ENCODE assay signal across 13 mouse cellular contexts in the genomic region with DNA sequence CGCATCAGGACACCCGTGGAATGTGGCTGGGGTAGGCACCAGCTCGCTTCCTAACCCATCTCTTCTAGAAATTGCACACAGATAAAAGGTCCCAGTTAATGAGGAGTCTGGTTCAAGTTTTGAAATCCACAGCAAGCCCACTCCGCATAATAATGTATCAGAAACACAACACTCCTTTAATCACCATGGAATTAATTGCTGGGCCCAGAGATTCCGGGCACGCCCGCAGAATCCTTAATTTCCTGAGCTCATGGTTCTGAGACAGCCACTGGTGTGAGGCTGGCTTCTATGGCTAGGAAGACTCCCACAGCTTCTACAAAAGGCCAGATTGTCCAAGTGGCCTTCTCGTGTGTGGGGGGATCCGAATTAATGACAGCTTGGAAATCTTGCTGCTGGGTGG. TPM values are rescaled to one million over a fixed set of nuclear protein-coding genes. Genes with fewer than 3 reads are reported as not detected.
DNase-seq lines count a peak whose midpoint lies in the region; ATAC-seq and TF ChIP-seq lines count a peak whose summit lies in the region.
"Had no signal": no experiment of that assay in that cellular context is flagged by ENCODE, and none has a peak within 500 bp of the region (broad histone marks: within the 10 kb centered on the region; RNA-seq: fewer than 3 reads in every experiment).

No protein-coding gene starts in this region.

- H3K4me2 ChIP-seq in forebrain, embryonic 15.5 days (replicated peaks): no peak overlapping the region
- no peak overlapping the region for H3K4me2 ChIP-seq in lung, postnatal 0 days (replicated peaks; ENCODE audit: low read depth, low read length)
- H3K4me2 ChIP-seq in liver, embryonic 12.5 days: no peak overlapping the region

- H3K9ac ChIP-seq in forebrain, embryonic 15.5 days (replicated peaks): no peak overlapping the region
- H3K9ac ChIP-seq in lung, postnatal 0 days (replicated peaks; ENCODE audit: low read depth): no peak overlapping the region
- no peak overlapping the region for H3K9ac ChIP-seq in liver, embryonic 12.5 days

- H3K36me3 ChIP-seq in forebrain, embryonic 15.5 days: no peaks in the 10 kb centered on the region
- H3K36me3 ChIP-seq in lung, postnatal 0 days (ENCODE audit: insufficient read depth, low read length): no peaks in the 10 kb centered on the region
- no peaks in the 10 kb centered on the region for H3K36me3 ChIP-seq in liver, embryonic 12.5 days

- intact Hi-C loops in left cerebral cortex, adult 2 months (cut with DNase I): no loop called here
- intact Hi-C loops in left cerebral cortex, postnatal 36 days (cut with DNase I): no loop called here

- H3K27ac ChIP-seq in left cerebral cortex, adult 2 months: no peak overlapping the region
- peak overlapping the region; percentile 92 for H3K27ac ChIP-seq in forebrain, embryonic 15.5 days (replicated peaks)
- H3K27ac ChIP-seq in lung, postnatal 0 days (ENCODE audit: low read length): no peak overlapping the region
- no peak overlapping the region for H3K27ac ChIP-seq in liver, embryonic 12.5 days
- H3K27ac ChIP-seq: heart, adult 2 months had no signal

- H3K9me3 ChIP-seq in forebrain, embryonic 15.5 days: no peaks in the 10 kb centered on the region
- H3K9me3 ChIP-seq in lung, postnatal 0 days (ENCODE audit: low read length): no peaks in the 10 kb centered on the region
- H3K9me3 ChIP-seq in liver, embryonic 12.5 days (replicated peaks): no peaks in the 10 kb centered on the region; the same call in 1 of the 2 replicates

- H3K4me3 ChIP-seq in left cerebral cortex, adult 2 months: no peak overlapping the region
- H3K4me3 ChIP-seq in forebrain, embryonic 15.5 days: no peak overlapping the region
- H3K4me3 ChIP-seq in lung, postnatal 0 days (ENCODE audit: low read depth, low read length): no peak overlapping the region
- H3K4me3 ChIP-seq in liver, embryonic 12.5 days: no peak overlapping the region
- H3K4me3 ChIP-seq: heart, adult 2 months had no signal

- no peak for TF ChIP-seq EP300 in lung, postnatal 0 days (IDR thresholded peaks at IDR 0.05)

- peaks cover 40% of the 10 kb centered on the region for H3K4me1 ChIP-seq in forebrain, embryonic 15.5 days
- H3K4me1 ChIP-seq in lung, postnatal 0 days (ENCODE audit: insufficient read depth, low read depth, low read length): 0 out of 2 replicates have a peak, but pooled peaks cover 3% of the 10 kb centered on the region
- H3K4me1 ChIP-seq in liver, embryonic 12.5 days: no peaks in the 10 kb centered on the region

- 21% methylated on average over 9 of the region's 9 CpGs for WGBS in forebrain, embryonic 15.5 days
- 88% methylated on average over 9 of the region's 9 CpGs for WGBS in lung, postnatal 0 days
- 70% methylated on average over 9 of the region's 9 CpGs for WGBS in liver, embryonic 12.5 days (ENCODE audit: insufficient replicate concordance)

- peak; percentile 46 for ATAC-seq in forebrain, embryonic 15.5 days (replicated peaks)
- no peak for ATAC-seq in lung, postnatal 0 days
- ATAC-seq in liver, embryonic 12.5 days: no peak
- ATAC-seq: CD4-positive, CD25-positive, alpha-beta regulatory T cell, adult 4 months had no signal

- H3K27me3 ChIP-seq in forebrain, embryonic 15.5 days: no peaks in the 10 kb centered on the region
- no peaks in the 10 kb centered on the region for H3K27me3 ChIP-seq in lung, postnatal 0 days (replicated peaks; ENCODE audit: insufficient read depth, low read length)
- H3K27me3 ChIP-seq in liver, embryonic 12.5 days (replicated peaks): peaks cover 6% of the 10 kb centered on the region

- TF ChIP-seq CTCF in left cerebral cortex, adult 2 months (IDR thresholded peaks at IDR 0.05): no peak
- no peak for TF ChIP-seq CTCF in lung, postnatal 0 days (IDR thresholded peaks at IDR 0.05)

- DNase-seq in left cerebral cortex, adult 2 months (ENCODE audit: extremely low spot score in 1 of 2, low spot score in 2 of 2): peak; percentile 26 to 42
- no peak for DNase-seq in left cerebral cortex, postnatal 36 days (ENCODE audit: low spot score in 2 of 2)
- DNase-seq in layer of hippocampus, adult 9-11 months: peak; percentile 52
- DNase-seq in right cerebral cortex, postnatal 10 days (ENCODE audit: low spot score in 2 of 2): peak; percentile 78 to 87
- DNase-seq in lung, postnatal 0 days (ENCODE audit: low spot score): no peak
- no peak for DNase-seq in kidney, postnatal 10 days
- DNase-seq: heart, adult 2 months; kidney, postnatal 4 days; lung, postnatal 14 days; spleen, adult 18-20 months had no signal

RNA-seq across cellular contexts. Expression of a gene that starts 15.3 kb away (rescaled TPM):
- 1 to 10 TPM; 6.2 to 8.1 TPM for total RNA-seq in left cerebral cortex, adult 2 months (2021)
- 10 to 100 TPM in 1 of 2 experiments, 1 to 10 TPM in 1; 9.8 to 10.9 TPM for total RNA-seq in left cerebral cortex, postnatal 36 days (2021)
- 22.4 and 23.4 TPM in 2 replicates for polyA plus RNA-seq in forebrain, embryonic 15.5 days (2015; fragmentation: Nextera tagmentation; extraction: Ambion mirVana)
- 63.3 and 67.5 TPM in 2 replicates for polyA plus RNA-seq in lung, postnatal 0 days (2015; fragmentation: Nextera tagmentation; extraction: Ambion mirVana)
- 9.0 and 9.1 TPM in 2 replicates for polyA plus RNA-seq in liver, embryonic 12.5 days (2016; fragmentation: Nextera tagmentation; extraction: Ambion mirVana)

Comparison
In these comparisons a context has a peak if more than half of its experiments do, and no peak if none do; other contexts are left out.
1. DNase-seq: peak in left cerebral cortex, adult 2 months (2 of 2), layer of hippocampus, adult 9-11 months (single experiment) and right cerebral cortex, postnatal 10 days (2 of 2); none in left cerebral cortex, postnatal 36 days (0 of 2), lung, postnatal 0 days (single experiment) and kidney, postnatal 10 days (single experiment).